Mouse (Mus musculus) E14TG2a.4 (cell line): ENCODE measurements around the gene Cryz.

Source experiments
- CTCF ChIP-seq: conservative IDR thresholded peaks from 2 replicates; pipeline ENCODE4 v1.5.1; 2014; ENCODE audit warnings: low read length
- NANOG ChIP-seq: IDR thresholded peaks from 2 replicates; pipeline ENCODE4 v1.6.1; 2014; ENCODE audit warnings: borderline replicate concordance, low read length, mixed read lengths

DNA sequence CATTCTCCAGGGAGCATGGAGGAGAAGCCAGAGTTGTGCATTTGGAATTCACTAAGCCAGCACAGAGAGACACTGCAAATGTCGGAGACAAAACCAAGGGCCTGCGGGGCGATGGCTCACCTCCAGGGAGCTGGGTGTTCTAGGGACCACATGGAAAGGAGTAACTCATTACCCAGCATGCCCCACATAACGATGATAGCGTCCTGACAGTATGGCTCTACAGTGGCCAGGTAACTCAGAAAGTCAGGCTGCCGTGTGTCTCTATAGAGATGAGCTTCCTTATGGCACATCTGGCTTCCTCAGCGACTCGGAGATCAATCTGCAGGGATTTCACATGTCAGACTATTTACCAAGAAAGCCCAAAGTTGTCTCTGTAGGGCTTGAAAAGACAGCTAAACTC is 18.3 kb downstream of the Cryz start:
- TF ChIP-seq CTCF (no peak), NANOG (no peak)
